ENCODE assay signal across 11 mouse cellular contexts in the genomic region with DNA sequence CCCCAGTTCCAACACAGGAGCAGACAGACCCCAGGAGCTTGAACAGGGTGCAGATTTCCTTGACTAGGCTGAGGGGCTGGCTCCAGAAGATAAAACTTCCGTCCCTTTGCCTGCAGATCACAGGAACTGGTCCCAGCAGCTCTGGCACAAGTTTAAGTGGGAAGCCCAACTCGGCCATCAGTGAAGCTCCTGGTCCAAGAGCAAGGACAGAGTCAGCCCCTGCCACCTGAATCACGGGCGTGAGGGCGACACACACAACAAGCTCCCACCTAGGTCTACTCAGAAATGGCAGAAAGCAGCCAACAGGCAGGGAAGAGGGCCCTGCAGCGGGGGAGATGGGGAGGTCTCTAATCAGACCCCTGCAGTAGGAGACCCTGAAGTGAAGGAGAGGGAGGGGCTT. TPM values are rescaled to one million over a fixed set of nuclear protein-coding genes. Genes with fewer than 3 reads are reported as not detected.
A peak's percentile ranks its signal among the peaks of the same experiment; 100 is the strongest.
DNase-seq lines count a peak whose midpoint lies in the region; ATAC-seq and TF ChIP-seq lines count a peak whose summit lies in the region.
"Had no signal": no experiment of that assay in that cellular context is flagged by ENCODE, and none has a peak within 500 bp of the region (broad histone marks: within the 10 kb centered on the region; RNA-seq: fewer than 3 reads in every experiment).

No protein-coding gene starts in this region.

- no peak for DNase-seq in heart, postnatal 4 days
- no peak for DNase-seq in lung, adult 18-20 months
- DNase-seq in MN1 (ENCODE audit: low spot score) = no peak
- DNase-seq in right cerebral cortex, postnatal 10 days (ENCODE audit: low spot score in 2 of 2) = no peak
- DNase-seq: right cerebral cortex, postnatal 25 days had no signal

- H3K9me3 ChIP-seq in heart, embryonic 12.5 days (replicated peaks) = no peaks in the 10 kb centered on the region
- no peaks in the 10 kb centered on the region for H3K9me3 ChIP-seq in lung, embryonic 16.5 days (ENCODE audit: control insufficient read depth, low read length)
- H3K9me3 ChIP-seq in embryonic facial prominence, embryonic 12.5 days = no peaks in the 10 kb centered on the region

- peak overlapping the region; percentile 23; the same call in 1 of the 2 replicates for H3K27ac ChIP-seq in heart, embryonic 12.5 days (ENCODE audit: poor library complexity, severe bottlenecking)
- no peak overlapping the region; the same call in 1 of the 2 replicates for H3K27ac ChIP-seq in lung, embryonic 16.5 days (ENCODE audit: low read length)
- no peak overlapping the region for H3K27ac ChIP-seq in embryonic facial prominence, embryonic 12.5 days

- no peak overlapping the region for H3K4me3 ChIP-seq in heart, embryonic 12.5 days
- H3K4me3 ChIP-seq in lung, embryonic 16.5 days (ENCODE audit: low read length) = no peak overlapping the region
- H3K4me3 ChIP-seq in embryonic facial prominence, embryonic 12.5 days = no peak overlapping the region
- H3K4me3 ChIP-seq in myocyte = no peak overlapping the region

- H3K9ac ChIP-seq in heart, embryonic 12.5 days = peak overlapping the region; percentile 85; the same call in 1 of the 2 replicates
- peak overlapping the region; percentile 8; the same call in 1 of the 2 replicates for H3K9ac ChIP-seq in lung, embryonic 16.5 days (ENCODE audit: low read length)
- H3K9ac ChIP-seq in embryonic facial prominence, embryonic 12.5 days = peak overlapping the region; percentile 16; the same call in 1 of the 2 replicates

- whole genome bisulfite sequencing in heart, embryonic 12.5 days = 55% methylated on average over 6 of the region's 6 CpGs
- 72% methylated on average over 6 of the region's 6 CpGs for WGBS in lung, embryonic 16.5 days
- WGBS in embryonic facial prominence, embryonic 12.5 days = 79% methylated on average over 6 of the region's 6 CpGs

- peak overlapping the region; percentile 83 for H3K4me2 ChIP-seq in heart, embryonic 12.5 days
- H3K4me2 ChIP-seq in lung, embryonic 16.5 days (ENCODE audit: low read depth, low read length) = no peak overlapping the region
- no peak overlapping the region; the same call in 1 of the 2 replicates for H3K4me2 ChIP-seq in embryonic facial prominence, embryonic 12.5 days (replicated peaks)
- peak overlapping the region; percentile 87 for H3K4me2 ChIP-seq in myocyte (ENCODE audit: low read depth)

- no peaks in the 10 kb centered on the region for H3K36me3 ChIP-seq in heart, embryonic 12.5 days
- H3K36me3 ChIP-seq in lung, embryonic 16.5 days (ENCODE audit: control insufficient read depth, insufficient read depth, low read length) = no peaks in the 10 kb centered on the region
- H3K36me3 ChIP-seq in embryonic facial prominence, embryonic 12.5 days = no peaks in the 10 kb centered on the region
- no peaks in the 10 kb centered on the region for H3K36me3 ChIP-seq in myocyte (ENCODE audit: control insufficient read depth, insufficient read depth)

- ATAC-seq in heart, embryonic 12.5 days (ENCODE audit: insufficient number of reproducible peaks, low FRiP score) = no peak
- no peak for ATAC-seq in lung, embryonic 16.5 days (ENCODE audit: low read depth)
- ATAC-seq in embryonic facial prominence, embryonic 12.5 days (ENCODE audit: insufficient number of reproducible peaks, insufficient read depth, low FRiP score, low TSS enrichment) = no peak
- ATAC-seq: intestine, postnatal 0 days had no signal

- no peaks in the 10 kb centered on the region for H3K79me2 ChIP-seq in myocyte (ENCODE audit: control insufficient read depth, insufficient read depth)

- TF ChIP-seq POLR2A in myocyte (IDR thresholded peaks at IDR 0.05; ENCODE audit: insufficient read length, low read depth) = no peak

- no peak overlapping the region for H3ac ChIP-seq in myocyte (ENCODE audit: control insufficient read depth, insufficient read length)

- H3K4me1 ChIP-seq in heart, embryonic 12.5 days (replicated peaks) = peaks cover 38% of the 10 kb centered on the region
- H3K4me1 ChIP-seq in lung, embryonic 16.5 days (replicated peaks; ENCODE audit: control insufficient read depth, insufficient read depth, low read length) = peaks cover 23% of the 10 kb centered on the region
- peaks cover 22% of the 10 kb centered on the region for H3K4me1 ChIP-seq in embryonic facial prominence, embryonic 12.5 days

- H3K27me3 ChIP-seq in heart, embryonic 12.5 days (replicated peaks) = no peaks in the 10 kb centered on the region
- H3K27me3 ChIP-seq in lung, embryonic 16.5 days (ENCODE audit: control insufficient read depth, insufficient read depth, low read depth, low read length) = no peaks in the 10 kb centered on the region
- no peaks in the 10 kb centered on the region for H3K27me3 ChIP-seq in embryonic facial prominence, embryonic 12.5 days
- no peaks in the 10 kb centered on the region for H3K27me3 ChIP-seq in myocyte (ENCODE audit: control insufficient read depth, insufficient read depth, insufficient read length)

TF ChIP-seq in myocyte, 11 proteins besides CTCF, POLR2A, EP300 and RAD21:
- TF ChIP-seq REST (IDR thresholded peaks at IDR 0.05; ENCODE audit: insufficient read depth, insufficient read length) (no peak), MAX (IDR thresholded peaks at IDR 0.05; ENCODE audit: low read depth) (no peak), TCF3 (IDR thresholded peaks at IDR 0.05; ENCODE audit: insufficient read length, low read depth) (no peak), E2F4 (IDR thresholded peaks at IDR 0.05; ENCODE audit: insufficient read depth) (no peak), TCF12 (IDR thresholded peaks at IDR 0.05; ENCODE audit: insufficient read depth, poor library complexity, severe bottlenecking) (no peak), POLR2AphosphoS2 (IDR thresholded peaks at IDR 0.05; ENCODE audit: insufficient read length, low read depth) (no peak), CEBPB (IDR thresholded peaks at IDR 0.05; ENCODE audit: insufficient read depth, poor library complexity, severe bottlenecking) (no peak), MYOG (IDR thresholded peaks at IDR 0.05; ENCODE audit: control insufficient read depth in 1 of 3, insufficient read depth in 1 of 3, insufficient read length in 2 of 3, low read depth in 2 of 3) (no peak), MYOD1 (IDR thresholded peaks at IDR 0.05; ENCODE audit: control insufficient read depth in 1 of 3, insufficient read length in 2 of 3, low read depth in 2 of 3) (no peak), USF1 (IDR thresholded peaks at IDR 0.05; ENCODE audit: low read depth) (no peak), SRF (IDR thresholded peaks at IDR 0.05; ENCODE audit: control insufficient read depth, insufficient read length, low read depth) (no peak)

RNA-seq across cellular contexts. Expression of a gene that starts 7.2 kb away (rescaled TPM):
- 8.2 and 8.5 TPM in 2 replicates for polyA plus RNA-seq in heart, embryonic 12.5 days (2016; fragmentation: Nextera tagmentation; extraction: Ambion mirVana)
- 10 to 100 TPM; 23.3 to 28.2 TPM for total RNA-seq in heart, postnatal 4 days (2021)
- polyA plus RNA-seq in lung, embryonic 16.5 days (2015; fragmentation: Nextera tagmentation; extraction: Ambion mirVana) = 6.6 and 8.6 TPM in 2 replicates
- polyA plus RNA-seq in embryonic facial prominence, embryonic 12.5 days (2016; fragmentation: Nextera tagmentation; extraction: Ambion mirVana) = 1.7 and 1.9 TPM in 2 replicates
- 11.7 TPM for polyA plus RNA-seq in myocyte (2012; fragmentation: generic; extraction: Trizol)

RNA-seq across cellular contexts. Expression of a gene that starts 17.9 kb away (rescaled TPM):
- polyA plus RNA-seq in heart, embryonic 12.5 days (2016; fragmentation: Nextera tagmentation; extraction: Ambion mirVana) = not detected in 2 replicates
- not detected for total RNA-seq in heart, postnatal 4 days (2021)
- 0.18 and 0.33 TPM in 2 replicates for polyA plus RNA-seq in lung, embryonic 16.5 days (2015; fragmentation: Nextera tagmentation; extraction: Ambion mirVana)
- 2.6 and 4.1 TPM in 2 replicates for polyA plus RNA-seq in embryonic facial prominence, embryonic 12.5 days (2016; fragmentation: Nextera tagmentation; extraction: Ambion mirVana)
- polyA plus RNA-seq in myocyte (2012; fragmentation: generic; extraction: Trizol) = not detected
- total RNA-seq: left cerebral cortex, postnatal 10 days had no signal

RNA-seq across cellular contexts. Expression of a gene that starts 19.1 kb away (rescaled TPM):
- polyA plus RNA-seq in heart, embryonic 12.5 days (2016; fragmentation: Nextera tagmentation; extraction: Ambion mirVana) = 66.2 and 72.6 TPM in 2 replicates
- 10 to 100 TPM; 76.9 to 79.3 TPM for total RNA-seq in heart, postnatal 4 days (2021)
- 79.8 and 94.4 TPM in 2 replicates for polyA plus RNA-seq in lung, embryonic 16.5 days (2015; fragmentation: Nextera tagmentation; extraction: Ambion mirVana)
- polyA plus RNA-seq in embryonic facial prominence, embryonic 12.5 days (2016; fragmentation: Nextera tagmentation; extraction: Ambion mirVana) = 110 and 112 TPM in 2 replicates
- polyA plus RNA-seq in myocyte (2012; fragmentation: generic; extraction: Trizol) = 66.0 TPM

RNA-seq across cellular contexts. Expression of a gene that starts 34.7 kb away (rescaled TPM):
- polyA plus RNA-seq in heart, embryonic 12.5 days (2016; fragmentation: Nextera tagmentation; extraction: Ambion mirVana) = 0.10 and 0.36 TPM in 2 replicates
- under 1 TPM; 0.47 to 0.74 TPM for total RNA-seq in heart, postnatal 4 days (2021)
- polyA plus RNA-seq in lung, embryonic 16.5 days (2015; fragmentation: Nextera tagmentation; extraction: Ambion mirVana) = 1.3 and 1.7 TPM in 2 replicates
- polyA plus RNA-seq in embryonic facial prominence, embryonic 12.5 days (2016; fragmentation: Nextera tagmentation; extraction: Ambion mirVana) = 0.77 and 1.2 TPM in 2 replicates
- polyA plus RNA-seq in myocyte (2012; fragmentation: generic; extraction: Trizol) = 0.25 TPM

RNA-seq across cellular contexts. Expression of a gene that starts 44.9 kb away (rescaled TPM):
- 1.1 and 2.1 TPM in 2 replicates for polyA plus RNA-seq in heart, embryonic 12.5 days (2016; fragmentation: Nextera tagmentation; extraction: Ambion mirVana)
- total RNA-seq in heart, postnatal 4 days (2021) = 1 to 10 TPM; 1.8 to 2.4 TPM
- 1.7 and 1.9 TPM in 2 replicates for polyA plus RNA-seq in lung, embryonic 16.5 days (2015; fragmentation: Nextera tagmentation; extraction: Ambion mirVana)
- 2.4 and 3.0 TPM in 2 replicates for polyA plus RNA-seq in embryonic facial prominence, embryonic 12.5 days (2016; fragmentation: Nextera tagmentation; extraction: Ambion mirVana)
- 0.04 TPM for polyA plus RNA-seq in myocyte (2012; fragmentation: generic; extraction: Trizol)

Comparison
In these comparisons a context has a peak if more than half of its experiments do, and no peak if none do; other contexts are left out.
1. H3K4me2 ChIP-seq: peak in heart, embryonic 12.5 days (single experiment) and myocyte (single experiment); none in lung, embryonic 16.5 days (single experiment) and embryonic facial prominence, embryonic 12.5 days (single experiment).
2. H3K9ac ChIP-seq: peak in every context shown above with its lines; median percentile 85 in heart, embryonic 12.5 days; 16 in embryonic facial prominence, embryonic 12.5 days; 8 in lung, embryonic 16.5 days.